Mouse (Mus musculus) MEL (cell line): ENCODE results near the gene Tmem200a. TPM values are rescaled to one million over a fixed set of nuclear protein-coding genes. Genes with fewer than 3 reads are reported as not detected.

Experiments
- DNase-seq: peaks from one replicate; pipeline ENCODE4 v3.0.0; 2011; ENCODE audit warnings: low read depth, low spot score
- H3K27ac ChIP-seq: 2 replicates; pipeline ENCODE4 v1.5.1; 2012; ENCODE audit warnings: low read depth, mild to moderate bottlenecking, control low read depth, low read length, moderate library complexity; ENCODE audit not compliant: control insufficient read depth
- H3K27me3 ChIP-seq, 2 experiments: fragments of 150-350 bp in 1 of 2; sonication (generic) in 1 of 2; 2 replicates each; pipeline ENCODE4 v1.6.1; 2012; ENCODE audit warnings: low read length in 2 of 2, mild to moderate bottlenecking in 2 of 2, improper control_type of control experiment in 1 of 2, moderate library complexity in 1 of 2; ENCODE audit not compliant: insufficient read depth in 2 of 2, control insufficient read depth in 1 of 2
- H3K36me3 ChIP-seq, 2 experiments: 2 replicates each; pipeline ENCODE4 v1.6.1; 2012 to 2014; ENCODE audit warnings: low read length in 2 of 2, improper control_type of control experiment in 1 of 2, inconsistent platforms in 1 of 2, mild to moderate bottlenecking in 1 of 2; ENCODE audit not compliant: insufficient read depth in 2 of 2, control insufficient read depth in 1 of 2
- H3K4me1 ChIP-seq, 2 experiments: fragments of 150-350 bp in 1 of 2; sonication (generic) in 1 of 2; 2 replicates each; pipeline ENCODE4 v1.6.1; 2012; ENCODE audit warnings: low read length in 2 of 2, improper control_type of control experiment in 1 of 2, mild to moderate bottlenecking in 1 of 2; ENCODE audit not compliant: insufficient read depth in 2 of 2, control insufficient read depth in 1 of 2
- H3K4me3 ChIP-seq, 2 experiments: fragments of 150-350 bp in 1 of 2; sonication (generic) in 1 of 2; 2 replicates each; pipeline ENCODE4 v1.5.1; 2012; ENCODE audit warnings: low read depth in 2 of 2, low read length in 2 of 2, mild to moderate bottlenecking in 2 of 2, moderate library complexity in 2 of 2, control low read depth in 1 of 2, improper control_type of control experiment in 1 of 2; ENCODE audit not compliant: control insufficient read depth in 1 of 2, insufficient read depth in 1 of 2
- H3K79me2 ChIP-seq: 2 replicates; pipeline ENCODE4 v1.6.1; 2012; ENCODE audit warnings: mild to moderate bottlenecking, low read length, moderate library complexity; ENCODE audit not compliant: control insufficient read depth, poor library complexity, insufficient read depth
- H3K9ac ChIP-seq: 2 replicates; pipeline ENCODE4 v1.6.1; 2012; ENCODE audit warnings: low read depth, mild to moderate bottlenecking, control low read depth, low read length, moderate library complexity; ENCODE audit not compliant: control insufficient read depth, poor library complexity, severe bottlenecking
- H3K9me3 ChIP-seq: fragments of 150-350 bp; sonication (generic); replicated peaks from 2 replicates; pipeline ENCODE4 v1.6.1; 2012; ENCODE audit warnings: mild to moderate bottlenecking, low read length, improper control_type of control experiment, moderate library complexity; ENCODE audit not compliant: insufficient read depth
- CTCF ChIP-seq, 3 experiments: IDR thresholded peaks in 2 of 3; conservative IDR thresholded peaks in 1 of 3; 2 replicates each; pipeline ENCODE4 v1.5.1; 2011 to 2012; ENCODE audit warnings: low read length in 3 of 3, low read depth in 2 of 3, mild to moderate bottlenecking in 2 of 3, improper control_type of control experiment in 1 of 3, inconsistent platforms in 1 of 3, mixed read lengths in 1 of 3, moderate library complexity in 1 of 3; ENCODE audit not compliant: control insufficient read depth in 1 of 3, insufficient read depth in 1 of 3, poor library complexity in 1 of 3, severe bottlenecking in 1 of 3
- E2F4 ChIP-seq: IDR thresholded peaks from 2 replicates; pipeline ENCODE4 v1.6.1; 2011; ENCODE audit warnings: low read depth, low read length, improper control_type of control experiment, borderline replicate concordance
- EP300 ChIP-seq, 2 experiments: IDR thresholded peaks; 2 replicates each; pipeline ENCODE4 v1.6.1; 2011; ENCODE audit warnings: improper control_type of control experiment in 2 of 2, low read length in 2 of 2, low read depth in 1 of 2, mild to moderate bottlenecking in 1 of 2
- GABPA ChIP-seq: IDR thresholded peaks from 2 replicates; pipeline ENCODE4 v1.6.1; 2012; ENCODE audit warnings: low read depth, mild to moderate bottlenecking, inconsistent platforms, low read length, improper control_type of control experiment, moderate library complexity
- MAX ChIP-seq: IDR thresholded peaks from 2 replicates; pipeline ENCODE4 v1.6.1; 2011; ENCODE audit warnings: low read length, improper control_type of control experiment
- MAZ ChIP-seq: IDR thresholded peaks from 2 replicates; pipeline ENCODE4 v1.6.1; 2012; ENCODE audit warnings: low read depth, mild to moderate bottlenecking, inconsistent platforms, low read length, improper control_type of control experiment
- NRF1 ChIP-seq: IDR thresholded peaks from 2 replicates; pipeline ENCODE4 v1.6.1; 2014; ENCODE audit warnings: low read depth, mild to moderate bottlenecking, inconsistent platforms, low read length, improper control_type of control experiment, moderate library complexity; ENCODE audit not compliant: poor library complexity, insufficient read depth, severe bottlenecking
- RAD21 ChIP-seq: IDR thresholded peaks from 2 replicates; pipeline ENCODE4 v1.6.1; 2011; ENCODE audit warnings: mild to moderate bottlenecking, low read depth, low read length, improper control_type of control experiment
- SMC3 ChIP-seq: IDR thresholded peaks from 2 replicates; pipeline ENCODE4 v1.6.1; 2011; ENCODE audit warnings: low read depth, low read length, improper control_type of control experiment
- TAL1 ChIP-seq: IDR thresholded peaks from 2 replicates; pipeline ENCODE4 v1.6.1; 2012; ENCODE audit warnings: mild to moderate bottlenecking, inconsistent platforms, low read length, moderate library complexity, mixed read lengths
- TBP ChIP-seq: IDR thresholded peaks from 2 replicates; pipeline ENCODE4 v1.8.0; 2011; ENCODE audit warnings: low read depth, low read length, improper control_type of control experiment
- UBTF ChIP-seq: IDR thresholded peaks from 2 replicates; pipeline ENCODE4 v1.6.1; 2012; ENCODE audit warnings: low read depth, mild to moderate bottlenecking, inconsistent platforms, low read length, improper control_type of control experiment, moderate library complexity, borderline replicate concordance; ENCODE audit not compliant: insufficient read depth
- USF1 ChIP-seq: IDR thresholded peaks from 2 replicates; pipeline ENCODE4 v1.6.1; 2014; ENCODE audit warnings: low read depth, mild to moderate bottlenecking, inconsistent platforms, low read length, improper control_type of control experiment, moderate library complexity
- USF2 ChIP-seq, 2 experiments: IDR thresholded peaks; 2 replicates each; pipeline ENCODE4 v1.6.1; 2011 to 2012; ENCODE audit warnings: improper control_type of control experiment in 2 of 2, low read length in 2 of 2, borderline replicate concordance in 1 of 2, inconsistent platforms in 1 of 2, low read depth in 1 of 2, mild to moderate bottlenecking in 1 of 2; ENCODE audit not compliant: insufficient read depth in 1 of 2
- polyA plus RNA-seq, 2 experiments: library from polyadenylated mRNA; stranded (reverse) in 1 of 2; unstranded in 1 of 2; fragments of >175 nt in 1 of 2; fragments of >200 nt in 1 of 2; gene quantifications; 2 replicates each; pipeline versions ENCODE4 v1.2.1 to v1.2.4; 2012; ENCODE audit warnings: low replicate concordance in 2 of 2, low read depth in 1 of 2; ENCODE audit not compliant: insufficient read length in 2 of 2, insufficient read depth in 1 of 2, missing spikeins in 1 of 2
- total RNA-seq: library from RNA; depleted of rRNA; stranded (reverse); fragments of 300-350 nt; gene quantifications from 2 replicates; pipeline ENCODE4 v1.2.3, GENCODE M21; 2012

Gene Tmem200a
- total and polyA plus RNA-seq, 3 experiments = not detected

DNA sequence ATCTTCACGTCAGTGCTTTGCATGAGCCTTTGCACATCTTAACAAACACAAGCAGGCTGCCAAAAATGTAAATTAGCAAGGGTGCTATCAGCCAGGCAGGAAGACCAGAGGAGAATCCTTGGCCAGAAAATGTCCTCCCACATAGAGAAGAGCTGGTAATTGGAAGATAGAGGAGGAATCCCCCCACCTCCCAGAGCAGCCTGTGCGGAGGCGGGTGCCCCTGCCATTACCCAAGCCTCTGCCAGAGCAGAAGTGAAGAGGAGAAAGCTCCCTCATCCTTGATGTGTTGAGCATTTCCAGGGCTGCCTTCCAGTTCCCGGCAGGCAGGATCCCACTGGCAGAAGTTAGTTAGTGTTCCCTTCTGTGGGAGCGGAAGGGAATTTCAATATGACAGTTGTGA, 43.9 kb downstream of the Tmem200a start:
- no peak for DNase-seq
- TF ChIP-seq USF2 (IDR thresholded peaks at IDR 0.05; ENCODE audit: borderline replicate concordance in 1 of 2, insufficient read depth in 1 of 2, low read depth in 1 of 2, low read length in 2 of 2) (no peak), NRF1 (no peak), CTCF (IDR thresholded peaks at IDR 0.05 in 2 of 3, conservative IDR thresholded peaks at IDR 0.05 in 1 of 3; ENCODE audit: control insufficient read depth in 1 of 3, insufficient read depth in 1 of 3, low read depth in 2 of 3, low read length in 3 of 3, poor library complexity in 1 of 3, severe bottlenecking in 1 of 3) (no peak), TAL1 (no peak), GABPA (no peak), RAD21 (no peak), SMC3 (no peak), UBTF (no peak), EP300 (IDR thresholded peaks at IDR 0.05; ENCODE audit: low read depth in 1 of 2, low read length in 2 of 2) (no peak)
- Histone ChIP-seq H3K9me3 (no peaks in the 10 kb centered on the region), H3K79me2 (no peaks in the 10 kb centered on the region), H3K9ac (no peak overlapping the region), H3K4me3 (no peak overlapping the region), H3K4me1 (no peaks in the 10 kb centered on the region), H3K27me3 (no peaks in the 10 kb centered on the region), H3K27ac (no peak overlapping the region), H3K36me3 (no peaks in the 10 kb centered on the region)

GRCm38 (mm10) chr10:26018740-26019139, 60.1 kb downstream of the Tmem200a start:
- DNase-seq = no peak
- no peaks in the 10 kb centered on the region for H3K4me1 ChIP-seq
- H3K27ac ChIP-seq = no peak overlapping the region
- H3K9ac ChIP-seq = no peak overlapping the region
- H3K36me3 ChIP-seq = no peaks in the 10 kb centered on the region
- no peaks in the 10 kb centered on the region for H3K27me3 ChIP-seq
- no peaks in the 10 kb centered on the region for H3K79me2 ChIP-seq
- TF ChIP-seq EP300 (IDR thresholded peaks at IDR 0.05; ENCODE audit: low read depth in 1 of 2, low read length in 2 of 2) = no peak
- no peak for TF ChIP-seq MAX
- TF ChIP-seq, all 39 proteins: peak for 0
- Histone ChIP-seq H3K9me3 (no peaks in the 10 kb centered on the region), H3K4me3 (no peak overlapping the region)

DNA sequence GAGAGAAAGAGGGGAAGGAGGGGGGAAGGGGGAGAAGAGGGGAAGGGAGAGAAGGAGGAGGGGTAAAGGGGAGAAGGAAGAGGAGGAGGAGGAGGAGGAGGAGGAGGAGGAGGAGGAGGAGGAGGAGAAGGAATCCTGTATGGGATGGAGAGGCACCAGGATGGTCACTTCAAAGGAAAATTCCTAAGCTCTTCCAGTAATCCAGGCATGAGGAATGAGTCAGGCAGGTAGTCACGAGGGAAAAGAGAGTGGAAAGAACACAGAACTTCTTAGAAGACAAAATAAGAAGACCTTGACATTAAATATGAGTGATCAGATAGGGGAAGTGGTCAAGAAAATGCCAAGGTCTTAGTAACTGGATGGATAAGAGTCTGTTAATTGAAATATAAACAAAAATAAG, 64.6 kb downstream of the Tmem200a start:
- Histone ChIP-seq H3K4me1 (no peaks in the 10 kb centered on the region), H3K9me3 (no peaks in the 10 kb centered on the region), H3K27me3 (no peaks in the 10 kb centered on the region), H3K4me3 (no peak overlapping the region), H3K27ac (no peak overlapping the region), H3K9ac (no peak overlapping the region), H3K79me2 (no peaks in the 10 kb centered on the region), H3K36me3 (no peaks in the 10 kb centered on the region)
- no peak for DNase-seq
- TF ChIP-seq MAZ (no peak), E2F4 (no peak), USF2 (IDR thresholded peaks at IDR 0.05; ENCODE audit: borderline replicate concordance in 1 of 2, insufficient read depth in 1 of 2, low read depth in 1 of 2, low read length in 2 of 2) (no peak), TBP (no peak), USF1 (no peak), RAD21 (no peak)
